Mouse (Mus musculus) cerebellum, adult 9-10 months (tissue): Measurements from ENCODE around the gene Gnai3.

Experiments used
- DNase-seq: peaks from one replicate; pipeline ENCODE4 v3.0.0; 2022

Gnai3 gene

GRCm38 (mm10) chr3:108158383-108159037 lies 12.6 kb upstream of the Gnai3 start:
- DNase-seq = no peak

- peak; percentile 36 for DNase-seq
These were observed 8.7 kb upstream of the Gnai3 start, which contains the start of gene Gpr61 for GRCm38 (mm10) chr3:108154656-108155055. Gene Gpr61 (minus strand): TSS chr3:108154882.

GRCm38 (mm10) chr3:108152290-108152689 lies 6.3 kb upstream of the Gnai3 start:
- DNase-seq = no peak

- peak; percentile 91 for DNase-seq
These were observed 1.7 kb upstream of the Gnai3 start for GRCm38 (mm10) chr3:108147386-108148235.

- no peak for DNase-seq
These were observed 725 bp upstream of the Gnai3 start for GRCm38 (mm10) chr3:108146671-108147070.

- DNase-seq = no peak
These were observed 5.2 kb downstream of the Gnai3 start for GRCm38 (mm10) chr3:108140786-108141185.

- no peak for DNase-seq
These were observed 6.8 kb downstream of the Gnai3 start for GRCm38 (mm10) chr3:108139113-108139512.

- DNase-seq = no peak
These were observed 11.2 kb downstream of the Gnai3 start for GRCm38 (mm10) chr3:108134701-108135100.

GRCm38 (mm10) chr3:108132484-108132883 lies 13.5 kb downstream of the Gnai3 start:
- DNase-seq = no peak

GRCm38 (mm10) chr3:108131821-108132220 lies 14.1 kb downstream of the Gnai3 start:
- no peak for DNase-seq

- no peak for DNase-seq
These were observed 14.7 kb downstream of the Gnai3 start for GRCm38 (mm10) chr3:108131216-108131615.

- DNase-seq = no peak
These were observed 16.1 kb downstream of the Gnai3 start for GRCm38 (mm10) chr3:108129804-108130203.

GRCm38 (mm10) chr3:108129367-108129766 lies 16.6 kb downstream of the Gnai3 start:
- no peak for DNase-seq

- DNase-seq = no peak
These were observed 17.4 kb downstream of the Gnai3 start for GRCm38 (mm10) chr3:108128520-108128919.

GRCm38 (mm10) chr3:108126327-108126726 lies 19.6 kb downstream of the Gnai3 start:
- no peak for DNase-seq

- no peak for DNase-seq
These were observed 21.8 kb downstream of the Gnai3 start for GRCm38 (mm10) chr3:108124131-108124530.

GRCm38 (mm10) chr3:108123242-108123641 lies 22.7 kb downstream of the Gnai3 start:
- DNase-seq = no peak

GRCm38 (mm10) chr3:108121101-108121500 lies 24.8 kb downstream of the Gnai3 start:
- DNase-seq = no peak

GRCm38 (mm10) chr3:108117465-108117864 lies 28.5 kb downstream of the Gnai3 start:
- DNase-seq = no peak

- no peak for DNase-seq
These were observed 32.2 kb downstream of the Gnai3 start for GRCm38 (mm10) chr3:108113591-108114289.

- no peak for DNase-seq
These were observed 33.3 kb downstream of the Gnai3 start for GRCm38 (mm10) chr3:108112666-108113065.

GRCm38 (mm10) chr3:108112246-108112645 lies 33.7 kb downstream of the Gnai3 start:
- DNase-seq = no peak

GRCm38 (mm10) chr3:108111320-108111719 lies 34.6 kb downstream of the Gnai3 start:
- DNase-seq = no peak

GRCm38 (mm10) chr3:108105281-108105680 lies 40.7 kb downstream of the Gnai3 start:
- DNase-seq = no peak
